Mouse (Mus musculus) liver, embryonic 14.5 days (tissue): ENCODE data around the gene Ccdc146. TPM values are rescaled to one million over a fixed set of nuclear protein-coding genes. Genes with fewer than 3 reads are reported as not detected.

Source experiments
- ATAC-seq: fragments of 200-750 bp; cut with Nextera tagmentation; 2 replicates; pipeline ENCODE4 v1.8.0; 2017; ENCODE audit warnings: moderate number of reproducible peaks, mild to moderate bottlenecking, moderate library complexity; ENCODE audit not compliant: insufficient read depth
- DNase-seq, 3 experiments: peaks; one replicate each; pipeline ENCODE4 v3.0.0-alpha.2; 2012 to 2013; ENCODE audit warnings: low read depth in 3 of 3, low spot score in 3 of 3
- H3K27ac ChIP-seq: fragments of 300-500 bp; sonication (generic); 2 replicates; pipeline ENCODE4 v1.5.1; 2014; ENCODE audit warnings: moderate library complexity, mild to moderate bottlenecking, control low read depth, inconsistent platforms
- H3K27me3 ChIP-seq: fragments of 300-500 bp; sonication (generic); 2 replicates; pipeline ENCODE4 v1.6.1; 2014; ENCODE audit warnings: mild to moderate bottlenecking, low read length, moderate library complexity; ENCODE audit not compliant: control insufficient read depth, insufficient read depth
- H3K36me3 ChIP-seq: fragments of 300-500 bp; sonication (generic); replicated peaks from 2 replicates; pipeline ENCODE4 v1.6.1; 2014; ENCODE audit warnings: low read depth; ENCODE audit not compliant: control insufficient read depth, insufficient read depth
- H3K4me1 ChIP-seq, 2 experiments: fragments of 200-500 bp in 1 of 2; fragments of 300-500 bp in 1 of 2; sonication (generic) in 1 of 2; replicated peaks; 2 replicates each; pipeline ENCODE4 v1.6.1; 2012 to 2014; ENCODE audit warnings: antibody characterized with exemption in 1 of 2, inconsistent platforms in 1 of 2, low read length in 1 of 2; ENCODE audit not compliant: control insufficient read depth in 2 of 2, insufficient read depth in 2 of 2
- H3K4me2 ChIP-seq: fragments of 300-500 bp; sonication (generic); 2 replicates; pipeline ENCODE4 v1.6.1; 2014; ENCODE audit warnings: low read depth, mild to moderate bottlenecking, control low read depth, moderate library complexity
- H3K4me3 ChIP-seq, 2 experiments: fragments of 200-500 bp in 1 of 2; fragments of 300-500 bp in 1 of 2; sonication (generic) in 1 of 2; 2 replicates each; pipeline ENCODE4 v1.5.1; 2012 to 2014; ENCODE audit warnings: low read depth in 2 of 2, low read length in 2 of 2, mild to moderate bottlenecking in 2 of 2, control low read depth in 1 of 2, inconsistent platforms in 1 of 2, moderate library complexity in 1 of 2; ENCODE audit not compliant: insufficient read depth in 1 of 2
- H3K9ac ChIP-seq: fragments of 300-500 bp; sonication (generic); replicated peaks from 2 replicates; pipeline ENCODE4 v1.6.1; 2014; ENCODE audit warnings: mild to moderate bottlenecking, control low read depth, moderate library complexity
- H3K9me3 ChIP-seq: fragments of 300-500 bp; sonication (generic); 2 replicates; pipeline ENCODE4 v1.6.1; 2016; ENCODE audit warnings: low read length, mixed read lengths; ENCODE audit not compliant: control insufficient read depth
- CTCF ChIP-seq: IDR thresholded peaks from 2 replicates; pipeline ENCODE4 v1.5.1; 2016; ENCODE audit warnings: antibody characterized with exemption, low read depth, control low read depth
- EP300 ChIP-seq: IDR thresholded peaks from 2 replicates; pipeline ENCODE4 v1.6.1; 2016; ENCODE audit warnings: antibody characterized with exemption, low read depth
- WGBS: fragments of 180-500 bp; shearing (Covaris S2); extraction: QIAGEN DNeasy Blood & Tissue Kit; methylation state at CpG from one replicate; pipeline ENCODE4 v1.1.7; 2014; ENCODE audit not compliant: insufficient replicate concordance; 5-methylcytosine and 5-hydroxymethylcytosine counted together
- polyA plus RNA-seq, 2 experiments: library from polyadenylated mRNA; depleted of rRNA in 1 of 2; stranded (reverse) in 1 of 2; unstranded in 1 of 2; fragments of >200 nt; fragmentation: Nextera tagmentation in 1 of 2; extraction: Ambion mirVana in 1 of 2; gene quantifications; 2 replicates each; pipeline versions ENCODE4 v1.2.1 to v1.2.3; 2012 to 2014

Gene Ccdc146
- polyA plus RNA-seq, 2 experiments = 0.04 TPM; not detected in 1

- no peak overlapping the region for H3K9ac ChIP-seq
- H3K36me3 ChIP-seq = no peaks in the 10 kb centered on the region
- no peak overlapping the region for H3K27ac ChIP-seq
- no peak for ATAC-seq
- H3K4me2 ChIP-seq = no peak overlapping the region
- H3K27me3 ChIP-seq = no peaks in the 10 kb centered on the region
- H3K4me3 ChIP-seq = no peak overlapping the region
- no peaks in the 10 kb centered on the region for H3K9me3 ChIP-seq
- WGBS = 76% methylated on average over 7 of the region's 7 CpGs
- no peak for DNase-seq
- no peak for TF ChIP-seq EP300
- no peak for TF ChIP-seq CTCF
- no peaks in the 10 kb centered on the region for H3K4me1 ChIP-seq
These were observed 15.1 kb upstream of the Ccdc146 start for GRCm38 (mm10) chr5:21439446-21440110.

GRCm38 (mm10) chr5:21438428-21438827 is 14.0 kb upstream of the Ccdc146 start:
- no peak overlapping the region for H3K27ac ChIP-seq
- no peak overlapping the region for H3K9ac ChIP-seq
- no peak for DNase-seq
- no peaks in the 10 kb centered on the region for H3K4me1 ChIP-seq
- no peaks in the 10 kb centered on the region for H3K27me3 ChIP-seq
- no peak for ATAC-seq
- 74% methylated on average over 9 of the region's 9 CpGs for WGBS
- H3K4me2 ChIP-seq = no peak overlapping the region
- no peak overlapping the region for H3K4me3 ChIP-seq
- TF ChIP-seq CTCF (no peak), EP300 (no peak)
- no peaks in the 10 kb centered on the region for H3K9me3 ChIP-seq
- no peaks in the 10 kb centered on the region for H3K36me3 ChIP-seq

- Histone ChIP-seq H3K27ac (no peak overlapping the region), H3K4me1 (no peaks in the 10 kb centered on the region), H3K4me2 (no peak overlapping the region), H3K9me3 (no peaks in the 10 kb centered on the region), H3K27me3 (no peaks in the 10 kb centered on the region), H3K4me3 (no peak overlapping the region), H3K9ac (no peak overlapping the region), H3K36me3 (no peaks in the 10 kb centered on the region)
- WGBS = 78% methylated on average over 8 of the region's 8 CpGs
- TF ChIP-seq EP300 = no peak
- TF ChIP-seq CTCF = no peak
- no peak for DNase-seq
- no peak for ATAC-seq
These were observed 12.0 kb upstream of the Ccdc146 start for GRCm38 (mm10) chr5:21436471-21436975.

- DNase-seq = no peak
- no peaks in the 10 kb centered on the region for H3K36me3 ChIP-seq
- H3K4me1 ChIP-seq = no peaks in the 10 kb centered on the region
- H3K9ac ChIP-seq = no peak overlapping the region
- H3K4me3 ChIP-seq = no peak overlapping the region
- no peaks in the 10 kb centered on the region for H3K9me3 ChIP-seq
- no peaks in the 10 kb centered on the region for H3K27me3 ChIP-seq
- no peak for ATAC-seq
- TF ChIP-seq EP300 = no peak
- no peak for TF ChIP-seq CTCF
- H3K4me2 ChIP-seq = no peak overlapping the region
- 77% methylated on average over 11 of the region's 11 CpGs for WGBS
- no peak overlapping the region for H3K27ac ChIP-seq
These were observed 9.9 kb upstream of the Ccdc146 start for GRCm38 (mm10) chr5:21434148-21434929.

GRCm38 (mm10) chr5:21426666-21427065 is 2.2 kb upstream of the Ccdc146 start:
- Histone ChIP-seq H3K9me3 (no peaks in the 10 kb centered on the region), H3K4me3 (0 out of 4 replicates have a peak overlapping the region, but pooled peaks of 1 of the 2 experiments have one; percentile 92), H3K27ac (no peak overlapping the region), H3K9ac (no peak overlapping the region; the same call in 1 of the 2 replicates), H3K4me1 (peaks cover 6 to 9% of the 10 kb centered on the region in 2 experiments), H3K27me3 (no peaks in the 10 kb centered on the region), H3K36me3 (no peaks in the 10 kb centered on the region), H3K4me2 (peak overlapping the region; percentile 97)
- no peak for TF ChIP-seq EP300
- TF ChIP-seq CTCF = no peak
- ATAC-seq = no peak
- WGBS = 82% methylated on average over 6 of the region's 6 CpGs
- no peak for DNase-seq
